Mouse (Mus musculus) neural tube, embryonic 13.5 days (tissue): ENCODE measurements at regions not wholly inside any gene's neighbourhood (a gene's known extent, or its start where the extent isn't known, plus 50 kb on each side); places are given as distances from the start of the nearest gene placed in this dataset.

Source experiments
- ATAC-seq: fragments of 200-750 bp; cut with Nextera tagmentation; 2 replicates; pipeline ENCODE4 v1.8.0; 2017; ENCODE audit warnings: low read depth, mild to moderate bottlenecking, moderate TSS enrichment, moderate library complexity
- H3K27ac ChIP-seq: fragments of 300-500 bp; sonication (generic); replicated peaks from 2 replicates; pipeline ENCODE4 v1.5.1; 2015; ENCODE audit warnings: moderate library complexity, mild to moderate bottlenecking, inconsistent platforms
- H3K27me3 ChIP-seq: fragments of 300-500 bp; sonication (generic); 2 replicates; pipeline ENCODE4 v1.6.1; 2015; ENCODE audit warnings: mild to moderate bottlenecking, inconsistent platforms
- H3K36me3 ChIP-seq: fragments of 300-500 bp; sonication (generic); 2 replicates; pipeline ENCODE4 v1.6.1; 2015; ENCODE audit warnings: mild to moderate bottlenecking, inconsistent platforms
- H3K4me1 ChIP-seq: fragments of 300-500 bp; sonication (generic); replicated peaks from 2 replicates; pipeline ENCODE4 v1.6.1; 2015; ENCODE audit warnings: inconsistent platforms
- H3K4me2 ChIP-seq: fragments of 300-500 bp; sonication (generic); 2 replicates; pipeline ENCODE4 v1.6.1; 2015; ENCODE audit warnings: inconsistent platforms, mild to moderate bottlenecking, moderate library complexity
- H3K4me3 ChIP-seq: fragments of 300-500 bp; sonication (generic); 2 replicates; pipeline ENCODE4 v1.5.1; 2015; ENCODE audit warnings: mild to moderate bottlenecking, inconsistent platforms
- H3K9ac ChIP-seq: fragments of 300-500 bp; sonication (generic); 2 replicates; pipeline ENCODE4 v1.6.1; 2015; ENCODE audit warnings: moderate library complexity, mild to moderate bottlenecking, inconsistent platforms
- H3K9me3 ChIP-seq: fragments of 300-500 bp; sonication (generic); 2 replicates; pipeline ENCODE4 v1.6.1; 2016; ENCODE audit warnings: inconsistent platforms
- WGBS: fragments of 180-500 bp; shearing (Covaris S2); methylation state at CpG from one replicate; pipeline ENCODE4 v1.1.7; 2015; 5-methylcytosine and 5-hydroxymethylcytosine counted together

DNA sequence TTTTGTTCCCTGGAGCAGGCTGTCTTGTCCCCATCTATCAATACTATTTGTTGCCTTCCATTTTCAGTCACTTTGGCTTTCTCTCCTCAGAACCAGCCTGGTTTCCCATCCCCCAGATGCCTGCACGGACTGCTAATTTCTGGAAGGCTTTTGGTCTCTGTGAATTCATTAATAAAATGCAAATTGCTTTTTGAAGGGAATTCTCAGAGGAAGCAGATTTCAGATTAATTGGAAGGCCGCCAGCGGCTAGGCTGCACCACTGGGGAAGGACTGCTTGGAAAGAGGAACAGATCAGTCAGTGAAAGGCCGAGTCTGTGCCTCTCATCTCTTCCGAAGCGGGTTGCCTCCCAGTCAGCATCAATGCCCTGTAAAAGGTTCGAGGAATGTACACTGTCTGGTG, 73.8 kb downstream of the Gpr6 start:
- H3K4me1 ChIP-seq, result peaks cover 12% of the 10 kb centered on the region
- no peak overlapping the region for H3K9ac ChIP-seq
- no peak overlapping the region for H3K4me3 ChIP-seq
- no peaks in the 10 kb centered on the region for H3K9me3 ChIP-seq
- 28% methylated on average over 7 of the region's 7 CpGs for WGBS
- ATAC-seq, result peak; percentile 83
- H3K4me2 ChIP-seq, result 0 out of 2 replicates have a peak overlapping the region, but pooled peaks have one; percentile 0
- H3K27me3 ChIP-seq, result no peaks in the 10 kb centered on the region
- peak overlapping the region; percentile 7 for H3K27ac ChIP-seq
- H3K36me3 ChIP-seq, result no peaks in the 10 kb centered on the region

DNA sequence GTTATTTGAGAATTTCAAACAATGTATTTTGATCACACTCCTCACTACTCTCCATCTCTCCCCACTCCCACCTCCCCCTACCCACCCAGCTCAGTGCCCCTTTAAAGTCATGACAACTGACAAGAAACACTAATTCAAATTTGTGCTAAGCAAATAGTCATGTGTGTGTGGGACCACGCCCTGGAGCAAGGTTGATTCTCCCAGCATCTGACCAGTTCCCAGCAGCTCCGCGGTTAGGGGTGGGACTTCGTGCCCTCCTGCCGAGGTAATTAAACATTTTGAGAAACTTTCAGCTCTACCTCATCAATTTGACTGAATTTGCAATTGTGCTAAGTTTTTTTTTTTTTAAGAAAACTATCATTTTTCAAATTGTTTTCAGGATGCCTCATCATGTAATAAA, 74.5 kb downstream of the Gpr6 start:
- WGBS, result 50% methylated on average over 5 of the region's 5 CpGs
- Histone ChIP-seq H3K4me2 (no peak overlapping the region), H3K27ac (no peak overlapping the region; the same call in 1 of the 2 replicates), H3K4me1 (peaks cover 12% of the 10 kb centered on the region), H3K4me3 (no peak overlapping the region), H3K9ac (no peak overlapping the region), H3K36me3 (no peaks in the 10 kb centered on the region), H3K27me3 (no peaks in the 10 kb centered on the region), H3K9me3 (no peaks in the 10 kb centered on the region)
- peak; percentile 36; the same call in 1 of the 2 replicates for ATAC-seq
